Mouse (Mus musculus): ENCODE data around the gene Pip4k2a.

Gene Pip4k2a

DNA sequence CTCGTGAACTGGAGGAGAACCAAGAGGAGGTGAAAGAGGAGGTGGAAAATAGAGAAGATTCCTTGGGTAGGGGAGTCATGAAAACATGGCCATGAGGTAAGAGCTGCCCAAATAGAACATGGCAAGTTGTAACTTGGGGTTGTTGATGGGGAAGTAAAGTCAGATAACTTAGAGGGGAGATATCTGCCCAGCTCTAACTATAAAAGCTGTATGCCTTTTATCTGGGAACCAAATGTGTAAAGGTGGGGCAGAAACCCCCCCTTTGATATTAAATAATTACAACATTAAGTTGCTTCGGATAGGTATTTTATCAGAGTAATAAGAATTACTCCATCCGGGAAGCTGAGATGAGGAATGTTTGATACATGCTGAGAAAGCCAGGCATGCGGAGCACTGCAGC lies 18.9 kb downstream of the Pip4k2a start:
- no peak for DNase-seq

DNA sequence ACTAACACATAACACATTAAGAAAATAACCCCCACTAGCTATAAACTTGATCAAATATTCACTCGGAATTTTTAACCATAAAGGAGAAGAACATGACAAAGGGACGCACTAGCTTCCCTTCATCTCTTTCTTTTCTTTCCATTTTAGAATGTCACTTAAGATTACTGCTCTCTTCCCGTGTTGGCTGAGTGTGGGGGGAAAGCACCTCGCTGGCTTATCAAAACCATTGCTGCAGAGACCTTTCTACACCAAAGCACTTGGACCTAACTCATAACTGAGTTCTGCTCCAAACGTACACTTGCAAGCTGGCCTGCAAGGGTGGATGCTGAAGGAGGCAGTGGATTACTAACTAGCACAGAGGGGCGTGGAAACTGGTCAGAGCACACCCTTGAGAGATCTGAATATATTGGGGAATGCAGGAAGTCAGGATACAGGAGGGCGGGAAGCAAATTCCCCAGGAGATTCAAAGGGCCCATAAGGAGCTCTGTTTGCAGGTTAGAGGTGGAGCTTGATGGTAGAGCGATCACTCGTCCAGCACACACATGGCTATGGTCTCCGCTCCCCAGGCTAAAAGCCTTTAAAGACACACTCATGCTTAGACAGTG lies 20.6 kb downstream of the Pip4k2a start:
- DNase-seq: no peak

DNA sequence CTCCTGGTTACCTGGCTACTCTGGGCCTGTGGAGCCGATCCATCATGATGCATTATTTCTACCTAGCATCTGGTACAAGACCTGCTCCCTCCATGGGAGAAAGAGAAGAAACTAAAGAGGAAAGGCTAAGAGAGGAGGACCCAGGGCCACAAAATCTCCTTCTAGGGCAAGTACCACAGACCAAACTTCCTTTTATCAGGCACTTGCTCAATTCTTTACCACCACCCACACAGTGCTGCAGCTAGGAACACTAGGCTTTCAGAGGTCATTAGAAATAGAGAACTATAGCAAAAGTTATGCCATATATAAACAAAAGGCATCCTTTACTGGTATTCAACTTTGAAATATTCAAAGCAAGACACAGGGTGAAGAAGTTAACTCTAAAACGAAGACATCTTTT lies 21.8 kb downstream of the Pip4k2a start:
- no peak for DNase-seq

DNA sequence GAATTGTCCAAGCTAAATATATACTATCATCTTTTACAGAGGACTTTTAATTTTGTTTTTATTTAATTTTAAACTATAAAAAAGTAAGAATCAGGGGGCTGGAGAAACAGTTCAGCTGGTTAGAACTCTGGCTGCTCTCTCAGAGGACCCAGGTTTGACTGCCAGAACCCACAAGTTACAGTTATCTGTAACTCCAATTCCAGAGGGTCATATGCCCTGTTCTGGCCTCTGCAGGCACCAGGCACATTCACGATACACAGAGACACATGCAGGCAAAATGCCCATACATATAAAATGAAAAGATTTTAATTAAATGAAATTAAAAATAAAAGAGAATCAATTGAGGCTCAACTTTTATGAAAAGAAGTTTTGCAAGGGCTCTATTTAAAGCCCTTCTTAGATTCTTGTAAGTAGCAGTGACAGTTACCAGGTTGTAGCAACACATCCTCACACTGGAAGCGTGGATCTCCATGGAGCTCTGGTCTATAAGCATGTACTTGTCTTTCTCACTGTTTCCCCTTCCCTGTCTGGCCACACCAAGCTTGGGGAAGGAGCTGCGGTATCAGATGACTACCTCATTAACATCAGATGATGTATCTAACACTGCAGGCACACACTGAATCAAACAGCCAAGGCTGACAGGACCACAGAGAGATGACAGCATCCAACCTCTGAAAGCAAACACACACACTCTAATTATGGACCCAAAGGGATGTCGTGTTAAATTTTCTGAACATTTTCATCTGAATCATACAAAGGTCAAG lies 22.9 kb downstream of the Pip4k2a start:
- no peak for DNase-seq

DNA sequence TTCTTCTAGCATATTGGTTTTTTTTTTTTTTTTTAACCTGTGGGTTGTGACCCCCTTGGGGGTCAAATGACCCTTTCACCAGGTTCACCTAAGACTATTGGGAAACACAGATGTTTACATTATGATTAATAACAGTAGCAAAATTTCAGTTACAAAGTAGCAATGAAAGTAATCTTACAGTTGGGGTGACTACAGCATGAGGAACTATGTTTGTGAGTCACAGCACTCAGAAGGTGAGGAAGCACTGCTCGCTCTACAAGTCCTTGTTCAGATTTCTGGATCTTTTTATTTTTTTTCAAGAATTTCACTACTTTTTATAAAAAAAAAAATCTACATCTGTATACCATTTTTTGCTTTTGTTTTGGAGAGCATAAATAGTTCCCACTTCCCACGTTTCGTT lies 26.4 kb downstream of the Pip4k2a start:
- no peak for DNase-seq

DNA sequence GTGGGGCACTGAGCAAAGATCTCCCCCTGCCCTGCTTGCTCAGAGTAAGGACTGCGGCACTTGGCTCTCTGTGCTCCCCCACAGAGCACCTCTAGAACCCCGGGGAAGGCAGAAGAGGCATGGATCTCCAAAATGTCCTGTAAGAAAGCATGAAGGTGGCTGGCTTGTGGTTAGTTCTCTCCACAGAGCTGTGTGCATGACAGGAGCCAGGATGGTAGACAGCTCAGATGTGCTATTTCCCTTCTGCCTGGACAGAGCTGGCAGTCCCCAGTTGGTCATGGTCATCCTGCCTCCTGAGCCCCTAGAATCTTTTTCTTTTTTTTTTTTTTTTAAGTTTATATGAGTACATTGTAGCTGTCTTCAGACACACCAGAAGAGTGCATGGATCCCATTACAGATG lies 27.5 kb downstream of the Pip4k2a start:
- no peak for DNase-seq

DNA sequence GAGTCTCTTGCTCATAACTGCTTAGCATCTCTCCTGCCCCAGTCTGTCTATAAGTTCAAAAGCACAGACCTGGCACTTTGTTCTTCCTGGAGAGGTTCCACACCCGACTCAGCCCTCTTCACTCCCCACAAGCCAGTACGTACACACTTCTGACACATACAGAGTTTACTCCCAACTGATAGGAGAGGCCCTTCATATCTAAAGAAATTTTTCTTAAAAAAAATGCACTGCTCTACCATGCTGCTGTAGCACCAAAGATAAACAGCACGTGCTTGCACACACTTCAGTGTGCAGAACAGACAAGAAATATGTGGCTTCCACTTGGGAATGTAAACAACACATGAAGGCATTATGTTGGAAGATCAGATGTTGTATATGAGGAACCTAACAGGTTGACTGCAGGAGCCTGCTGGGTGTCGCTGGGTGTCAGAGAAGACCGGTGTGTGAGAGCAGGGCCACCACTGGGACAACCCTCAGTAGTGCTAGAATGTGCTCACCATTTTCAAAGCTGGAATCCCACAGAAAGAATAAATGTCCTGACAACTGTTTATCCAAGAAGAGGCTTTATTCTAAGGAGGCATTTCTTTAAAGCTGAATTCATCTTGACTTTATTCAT lies 28.8 kb downstream of the Pip4k2a start:
- no peak for DNase-seq

DNA sequence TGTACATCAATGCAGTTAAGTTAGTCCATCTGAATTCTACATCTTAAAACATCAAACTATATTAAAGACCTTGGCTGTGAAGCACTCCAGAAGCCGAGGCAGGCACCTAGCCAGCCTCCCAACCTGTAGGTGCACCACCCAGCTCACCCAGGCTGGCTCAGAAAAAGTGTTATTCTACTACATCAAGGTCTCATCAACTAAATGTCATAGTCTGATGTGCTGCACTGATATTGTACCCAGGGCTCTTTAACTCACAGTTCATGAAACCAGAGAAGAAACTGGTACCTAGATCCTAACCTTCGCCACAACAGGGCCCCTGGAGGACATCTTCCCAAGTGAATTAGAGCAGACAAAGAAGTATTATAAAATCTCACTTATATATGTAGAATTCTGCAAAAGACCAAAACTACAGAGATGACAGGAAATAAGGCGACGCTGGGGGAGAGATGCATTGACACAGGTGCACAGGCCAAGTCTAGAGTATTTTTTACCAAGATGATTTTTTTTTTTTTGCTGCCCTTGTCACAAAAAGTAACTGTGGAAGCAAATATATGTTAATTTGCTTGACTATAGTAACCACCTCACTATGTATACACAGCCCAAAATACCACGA lies 30.4 kb downstream of the Pip4k2a start:
- no peak for DNase-seq

DNA sequence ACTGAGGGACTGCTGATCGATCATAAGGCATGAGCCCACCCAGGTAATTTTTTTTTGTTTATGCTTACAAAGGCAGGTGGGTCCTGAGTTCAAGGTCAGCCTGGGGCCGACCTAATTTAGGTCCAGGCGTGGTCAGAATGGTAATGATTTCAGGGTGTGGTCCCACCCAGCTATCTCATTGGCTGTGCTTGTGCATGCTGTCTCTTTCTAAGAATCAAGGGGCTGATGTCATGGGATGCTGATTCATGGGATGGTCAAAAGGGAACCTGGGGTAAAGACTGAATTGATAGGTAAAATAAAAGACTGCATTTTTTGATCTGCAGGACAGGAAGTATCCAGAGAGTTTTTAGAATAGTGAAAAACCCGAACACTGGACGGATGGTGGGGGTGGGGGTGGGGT lies 31.4 kb downstream of the Pip4k2a start:
- DNase-seq: no peak

DNA sequence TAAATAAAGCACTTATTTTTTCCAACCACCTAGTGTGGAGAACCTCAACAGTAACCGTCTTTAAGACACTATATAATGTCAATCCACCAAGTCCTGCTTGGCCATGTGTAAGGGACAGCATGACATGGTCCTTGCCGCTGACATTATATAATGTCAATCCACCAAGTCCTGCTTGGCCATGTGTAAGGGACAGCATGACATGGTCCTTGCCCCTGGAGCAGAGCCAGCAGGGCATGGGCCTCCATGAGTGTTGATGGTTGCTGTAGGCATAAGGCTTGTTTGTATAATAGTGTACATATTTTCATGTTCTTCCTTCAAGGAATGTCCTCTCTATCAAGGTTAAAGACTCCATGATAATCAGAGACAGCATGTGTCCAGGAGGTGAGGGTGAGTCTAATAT lies 32.0 kb downstream of the Pip4k2a start:
- DNase-seq: no peak

DNA sequence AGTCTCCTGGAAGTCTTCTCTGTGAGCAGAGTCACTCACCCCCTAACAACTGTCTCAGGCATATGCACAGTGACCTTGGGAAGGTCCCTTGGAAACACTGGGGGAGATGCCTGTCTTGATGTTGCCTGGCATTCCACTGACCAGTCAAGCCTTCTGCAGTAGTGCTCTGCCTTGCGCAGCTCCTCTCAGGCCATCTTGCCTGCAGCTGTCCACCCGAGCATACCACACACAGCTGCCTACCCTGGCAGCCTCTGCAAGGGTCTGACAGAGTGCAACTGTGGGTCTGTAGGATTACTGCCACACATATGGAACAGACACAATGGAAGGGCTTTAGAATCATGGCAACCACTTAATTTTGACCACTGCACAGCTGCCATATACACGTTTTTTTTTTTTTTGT lies 32.8 kb downstream of the Pip4k2a start:
- no peak for DNase-seq

DNA sequence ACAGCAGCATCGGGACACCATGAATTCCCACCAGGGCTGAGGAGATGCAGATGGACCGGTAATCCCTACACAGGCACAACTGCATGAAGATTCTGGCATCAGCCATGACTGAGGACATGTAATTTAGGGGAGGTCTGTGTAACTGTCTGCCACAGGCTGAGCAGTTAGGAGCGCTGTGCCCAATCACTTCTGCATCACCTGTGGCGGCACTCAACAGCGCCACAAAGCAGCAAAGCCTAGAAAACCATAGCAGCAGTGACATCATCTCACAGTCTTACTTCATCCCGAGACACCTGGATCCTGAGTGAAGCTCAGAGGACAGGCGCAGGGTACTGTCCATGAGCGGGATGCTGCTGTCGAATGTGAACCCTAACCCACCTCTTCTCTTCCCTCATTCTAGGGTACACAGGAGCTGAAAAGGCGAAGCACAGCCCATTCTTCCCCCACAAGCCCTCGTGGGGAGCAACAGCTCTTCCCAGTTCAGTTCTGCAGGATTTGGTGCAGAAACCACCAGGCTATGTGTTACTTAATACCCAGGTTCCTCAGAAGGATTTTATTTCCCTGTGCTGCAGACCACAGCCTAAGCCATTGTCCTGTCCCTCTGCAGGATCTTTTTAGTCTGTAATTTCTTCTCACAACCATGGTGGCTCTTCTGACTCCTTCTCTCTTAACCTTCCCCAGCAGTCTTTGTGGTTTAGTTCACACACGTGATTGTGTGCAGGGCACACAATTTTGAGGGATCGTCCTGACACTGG lies 34.5 kb downstream of the Pip4k2a start:
- no peak for DNase-seq

DNA sequence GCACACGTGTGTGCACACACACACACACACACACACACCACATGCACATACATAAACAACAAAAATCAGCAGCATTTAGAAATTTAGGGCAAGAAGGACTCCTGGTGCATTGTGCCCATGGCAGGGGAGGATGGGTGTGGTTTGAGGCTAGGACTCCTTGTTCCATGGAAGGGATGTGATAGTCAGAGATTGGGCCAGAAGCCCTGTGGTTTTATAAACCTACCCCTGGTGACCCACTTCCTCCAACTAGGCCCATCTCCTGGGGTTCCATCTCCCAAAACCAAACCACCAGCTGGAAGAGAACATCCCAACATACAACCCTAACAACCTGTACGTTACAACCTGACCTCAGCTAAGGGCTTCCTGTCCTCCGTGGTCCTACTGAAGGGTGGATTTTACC lies 35.4 kb downstream of the Pip4k2a start:
- no peak for DNase-seq

DNA sequence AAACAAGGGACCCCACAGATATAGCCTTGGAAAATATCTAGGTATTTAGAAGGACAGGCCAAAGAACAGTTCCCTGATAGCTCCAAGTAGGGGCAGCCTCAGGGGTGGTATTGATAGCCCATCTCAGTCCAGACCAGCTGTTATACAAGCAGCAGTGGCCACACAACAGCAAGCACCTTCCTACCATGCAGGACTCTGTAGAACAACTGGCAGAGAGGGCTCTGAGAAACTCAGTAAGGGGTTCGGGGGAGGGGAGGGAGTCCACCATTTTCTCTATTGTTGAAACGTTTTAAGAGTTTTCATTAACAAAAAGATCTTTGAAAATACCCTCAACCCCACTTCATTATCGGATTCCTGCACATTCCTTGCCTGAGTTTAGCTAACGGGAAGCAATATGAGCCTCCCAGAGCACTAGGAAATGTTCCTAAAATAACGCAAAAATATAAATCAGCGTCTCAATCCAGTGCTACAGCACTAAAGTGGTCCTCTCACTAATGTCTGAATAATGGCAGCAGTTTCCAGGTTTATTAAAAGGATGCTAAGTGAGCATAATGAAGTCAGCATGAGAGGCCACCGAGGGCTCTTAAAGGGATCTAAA lies 37.5 kb downstream of the Pip4k2a start:
- DNase-seq: no peak

DNA sequence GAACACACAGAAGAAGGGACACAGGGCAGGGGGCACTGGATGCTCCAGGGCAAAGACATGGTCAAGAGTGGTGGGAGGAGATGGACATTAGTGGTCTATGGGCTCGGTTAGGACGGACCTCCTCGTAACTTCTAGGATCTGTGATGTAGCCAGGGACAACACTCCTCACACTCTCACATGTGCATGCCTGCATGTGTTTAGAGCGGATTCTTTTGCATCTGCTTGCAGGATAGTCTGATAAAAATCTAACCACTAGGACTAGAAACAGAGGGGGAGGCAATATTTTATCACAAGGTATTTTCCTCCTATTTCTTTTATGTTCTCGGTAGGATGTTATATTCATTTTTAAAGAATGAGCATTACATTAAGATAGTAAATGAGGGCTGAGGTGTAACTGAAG lies 38.4 kb downstream of the Pip4k2a start:
- no peak for DNase-seq

DNA sequence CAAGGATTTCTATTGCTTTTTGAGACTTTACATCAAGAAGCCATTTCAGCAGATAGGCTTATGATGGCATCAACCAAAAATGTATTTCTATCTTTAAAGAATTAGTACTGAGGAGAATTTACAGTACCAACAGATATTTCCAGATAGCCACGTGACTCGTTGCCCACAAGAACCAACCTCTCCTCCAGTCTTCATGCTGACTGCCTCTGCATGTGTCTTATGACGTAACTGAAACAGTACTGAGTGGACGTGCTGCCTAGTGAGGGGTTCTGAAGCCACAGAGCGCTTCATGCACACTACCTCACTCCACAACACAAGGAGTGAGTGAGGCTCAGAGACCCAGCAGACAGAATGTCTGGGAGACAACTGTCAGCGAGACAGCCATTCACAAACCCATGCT lies 38.9 kb downstream of the Pip4k2a start:
- no peak for DNase-seq

DNA sequence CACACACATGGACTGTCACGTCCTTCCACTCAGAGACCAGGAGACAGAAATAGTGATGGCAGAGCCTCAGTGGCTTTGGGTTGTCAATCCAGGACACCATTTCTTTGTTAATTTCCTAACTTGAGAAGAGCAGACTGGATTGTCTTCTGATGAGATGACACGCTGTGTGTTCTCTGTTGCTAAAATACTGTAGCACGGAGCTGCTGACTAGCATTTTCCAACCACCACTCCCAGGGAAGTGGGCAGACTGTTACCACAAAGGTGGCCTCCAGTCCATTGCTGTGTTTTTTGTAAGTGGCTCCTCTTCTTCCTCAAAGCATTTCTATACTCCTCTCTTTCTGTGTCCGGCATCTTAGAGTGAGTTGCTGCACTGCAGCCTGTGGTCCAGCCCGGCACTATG lies 39.4 kb downstream of the Pip4k2a start:
- no peak for DNase-seq

DNA sequence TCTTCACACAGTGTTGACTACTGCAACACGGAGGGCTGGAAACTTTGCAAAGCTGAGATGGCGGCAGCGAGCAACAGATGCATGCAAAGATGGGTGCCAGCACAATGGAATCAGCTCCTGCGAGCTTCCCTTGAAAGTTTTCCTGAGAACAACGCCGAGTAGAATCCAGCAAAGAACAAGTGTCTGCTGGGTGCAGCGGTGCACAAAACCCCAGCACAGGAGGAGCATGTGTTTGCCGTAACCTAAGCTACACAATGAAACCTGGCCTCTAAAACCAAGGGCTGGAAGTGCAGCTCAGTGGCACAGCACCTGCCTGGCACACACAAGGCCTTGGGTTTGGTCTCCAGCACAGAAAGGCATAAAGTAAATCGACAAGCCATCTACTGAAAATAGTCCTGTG lies 39.9 kb downstream of the Pip4k2a start:
- DNase-seq: no peak

DNA sequence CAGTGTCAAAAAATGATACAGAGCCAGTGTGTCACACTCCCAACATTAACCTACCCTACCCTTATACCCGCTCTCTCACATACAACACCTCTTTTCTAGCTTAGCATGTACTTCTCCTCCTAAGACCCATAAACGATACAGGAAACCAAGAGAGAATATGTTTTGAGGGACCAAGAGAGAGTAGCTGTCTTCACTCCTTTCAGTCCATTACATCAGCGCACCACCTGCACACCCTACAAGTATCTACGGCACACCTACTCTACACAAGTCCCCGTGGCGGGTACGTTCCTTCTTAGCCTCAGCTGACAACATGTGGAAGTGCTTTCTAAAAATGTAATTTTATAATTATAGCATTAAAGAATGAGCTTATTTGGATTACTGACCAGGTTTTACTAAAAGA lies 40.5 kb downstream of the Pip4k2a start:
- DNase-seq: no peak

DNA sequence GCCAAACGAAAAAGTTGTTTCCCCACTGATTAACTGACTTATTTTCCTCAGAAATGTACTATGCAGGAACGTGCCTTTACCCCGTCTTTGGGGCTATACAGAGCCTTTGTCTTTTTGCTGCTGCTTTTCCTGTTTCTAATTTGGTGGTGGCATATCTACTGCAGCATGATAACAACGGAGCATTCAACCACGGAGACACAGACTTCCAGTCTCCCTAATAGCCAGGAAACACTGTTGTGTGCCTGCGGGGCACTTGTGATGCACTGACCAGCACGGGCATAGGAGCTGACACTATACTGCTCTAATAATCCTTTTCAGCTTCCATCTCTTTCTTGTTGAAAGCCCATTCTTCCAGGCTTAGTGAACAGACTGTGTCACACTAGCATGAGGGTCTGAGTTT lies 41.0 kb downstream of the Pip4k2a start:
- no peak for DNase-seq

DNA sequence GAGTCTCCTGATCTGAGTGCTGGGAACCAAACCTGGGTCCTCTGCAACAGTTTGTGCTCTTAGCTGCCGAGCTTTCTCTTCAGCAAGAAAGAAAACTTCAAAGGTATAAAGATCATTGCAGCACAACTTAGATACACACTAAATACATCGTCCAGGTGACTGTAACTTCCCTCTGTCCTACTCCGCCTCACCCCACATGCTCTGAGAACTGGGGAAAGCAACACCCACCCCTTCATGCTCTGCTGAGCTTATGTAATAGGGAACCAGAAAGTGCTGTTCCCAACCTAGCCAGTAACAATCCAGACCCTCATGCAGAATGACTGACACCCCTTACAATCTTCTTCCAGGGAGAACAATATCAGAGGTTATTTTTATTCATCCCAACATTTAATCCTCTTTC lies 41.5 kb downstream of the Pip4k2a start:
- no peak for DNase-seq

DNA sequence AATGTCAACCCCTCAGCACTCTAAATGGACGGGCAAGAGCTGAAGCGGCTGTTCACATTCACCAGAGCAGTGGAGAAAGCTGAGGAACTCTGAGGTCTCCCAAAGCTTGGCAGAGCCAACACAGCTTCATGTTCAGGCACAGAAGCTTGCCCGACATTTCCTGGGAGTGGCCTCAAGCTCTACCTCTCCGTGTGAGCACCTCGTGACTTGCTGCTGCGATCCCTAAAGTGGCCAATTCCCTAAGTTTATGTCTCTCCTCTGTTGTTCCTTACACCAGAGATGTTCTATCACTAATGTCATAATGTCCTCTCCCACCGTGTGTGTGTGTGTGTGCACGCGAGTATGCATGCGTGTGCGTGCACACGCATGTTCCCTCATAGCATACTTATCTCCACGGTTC lies 42.3 kb downstream of the Pip4k2a start:
- no peak for DNase-seq

DNA sequence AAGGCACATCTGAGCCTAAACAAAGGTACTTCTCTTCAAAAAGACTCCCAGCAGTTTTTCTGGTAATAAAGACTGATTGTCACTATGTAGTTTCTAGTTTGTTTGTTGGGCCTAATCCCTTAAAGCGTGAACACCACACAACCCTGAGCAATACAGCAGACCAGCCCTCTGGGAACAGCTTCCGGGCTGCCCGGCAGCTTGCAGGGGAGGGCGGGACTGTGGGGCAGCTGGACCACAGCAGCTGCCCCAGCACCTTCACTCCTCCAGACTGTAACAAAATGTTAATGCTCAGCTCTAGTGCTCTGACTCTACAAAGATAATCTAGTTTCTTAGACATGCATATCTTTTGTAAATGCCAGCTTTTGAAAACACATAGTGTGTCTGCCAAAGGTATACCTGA lies 42.9 kb downstream of the Pip4k2a start:
- no peak for DNase-seq
